Mouse (Mus musculus): ENCODE measurements around the gene Serpinb9d.
"Not testable (repeated sequence)": the region's sequence is repeated elsewhere in the genome, so short reads cannot be mapped to it uniquely, and the experiment has no call there.

The Serpinb9d gene

GRCm38 (mm10) chr13:33192659-33193058, at the start of gene Serpinb9d:
TSS of gene Serpinb9d (plus strand) at chr13:33192959.
- no peak for DNase-seq (ENCODE audit: low spot score)

- DNase-seq (ENCODE audit: low spot score), result no peak
Observed at GRCm38 (mm10) chr13:33159642-33160041, 33.1 kb upstream of the Serpinb9d start, which contains the start of gene Serpinb9c. TSS of gene Serpinb9c (minus strand) at chr13:33159742.

GRCm38 (mm10) chr13:33190486-33190885, 2.3 kb upstream of the Serpinb9d start:
- not testable (repeated sequence) for DNase-seq (ENCODE audit: low spot score)

- no peak for DNase-seq (ENCODE audit: low spot score)
Observed at GRCm38 (mm10) chr13:33199740-33200139, 7.0 kb downstream of the Serpinb9d start.

- not testable (repeated sequence) for DNase-seq (ENCODE audit: low spot score)
Observed at GRCm38 (mm10) chr13:33249312-33249711, 56.6 kb downstream of the Serpinb9d start, which contains the start of gene Serpinb9e. TSS of gene Serpinb9e (plus strand) at chr13:33249612.

Measured in testis, postnatal 14 days (tissue).